Comparison of ENCODE assay signal across 20 mouse cellular contexts in genomic region chr3:146848112-146848511, GRCm38 (mm10). TPM values are rescaled to one million over a fixed set of nuclear protein-coding genes. Genes with fewer than 3 reads are reported as not detected.
"Had no signal": no experiment of that assay in that cellular context is flagged by ENCODE, and none has a peak within 500 bp of the region (broad histone marks: within the 10 kb centered on the region; RNA-seq: fewer than 3 reads in every experiment).

No protein-coding gene starts in this region.

- H3K36me3 ChIP-seq: kidney, embryonic 15.5 days; liver, embryonic 13.5 days; lung, embryonic 15.5 days; midbrain, embryonic 12.5 days; midbrain, embryonic 15.5 days; neural tube, embryonic 12.5 days; neural tube, embryonic 15.5 days had no signal

- H3K9ac ChIP-seq: kidney, embryonic 15.5 days; liver, embryonic 13.5 days; lung, embryonic 15.5 days; midbrain, embryonic 12.5 days; midbrain, embryonic 15.5 days; neural tube, embryonic 12.5 days; neural tube, embryonic 15.5 days had no signal

- H3K9me3 ChIP-seq: kidney, embryonic 15.5 days; liver, embryonic 13.5 days; lung, embryonic 15.5 days; midbrain, embryonic 12.5 days; midbrain, embryonic 15.5 days; neural tube, embryonic 12.5 days; neural tube, embryonic 15.5 days had no signal

- ATAC-seq: midbrain, embryonic 15.5 days had no signal

- H3K27ac ChIP-seq: kidney, embryonic 15.5 days; left cerebral cortex, adult 2 months; liver, embryonic 13.5 days; lung, embryonic 15.5 days; macrophage; midbrain, embryonic 12.5 days; midbrain, embryonic 15.5 days; neural tube, embryonic 12.5 days; neural tube, embryonic 15.5 days; stomach, postnatal 0 days had no signal

- H3K4me3 ChIP-seq: kidney, embryonic 15.5 days; left cerebral cortex, adult 2 months; liver, embryonic 13.5 days; lung, embryonic 15.5 days; midbrain, embryonic 12.5 days; midbrain, embryonic 15.5 days; neural tube, embryonic 12.5 days; neural tube, embryonic 15.5 days had no signal

- DNase-seq: kidney, adult 8-10 months; kidney, postnatal 10 days; kidney, postnatal 36 days; layer of hippocampus, postnatal 36 days; liver, embryonic 13.5 days; right cerebral cortex, adult 18-20 months; right cerebral cortex, postnatal 14 days; right cerebral cortex, postnatal 4 days; thymus, adult 2 months; thymus, postnatal 14 days; thymus, postnatal 4 days had no signal

- H3K4me1 ChIP-seq: liver, embryonic 13.5 days had no signal

- H3K27me3 ChIP-seq: kidney, embryonic 15.5 days; lung, embryonic 15.5 days; midbrain, embryonic 12.5 days; midbrain, embryonic 15.5 days; neural tube, embryonic 12.5 days; neural tube, embryonic 15.5 days had no signal

- H3K4me2 ChIP-seq: kidney, embryonic 15.5 days; liver, embryonic 13.5 days; lung, embryonic 15.5 days; midbrain, embryonic 12.5 days; midbrain, embryonic 15.5 days; neural tube, embryonic 12.5 days; neural tube, embryonic 15.5 days had no signal

RNA-seq across cellular contexts. Expression of gene Ttll7, which starts 4.1 kb away (rescaled TPM):
- polyA plus RNA-seq: macrophage had no signal
